Mouse (Mus musculus): ENCODE results near the gene Tubb4a. TPM values are rescaled to one million over a fixed set of nuclear protein-coding genes. Genes with fewer than 3 reads are reported as not detected.

The Tubb4a gene
- polyA plus RNA-seq, 1 experiment: 1.7 TPM

- Histone ChIP-seq H3K4me1 (ENCODE audit: control insufficient read depth, insufficient read depth, insufficient read length) (peaks cover 6% of the 10 kb centered on the region; the same call in 1 of the 2 replicates), H3K4me3 (ENCODE audit: extremely low read depth, insufficient read depth, insufficient read length) (no peak overlapping the region), H3K27me3 (ENCODE audit: control insufficient read depth, insufficient read depth, low read length) (no peaks in the 10 kb centered on the region), H3K27ac (ENCODE audit: insufficient read depth, low read length) (no peak overlapping the region), H3K36me3 (ENCODE audit: control insufficient read depth, insufficient read depth, low read length) (peaks cover 42% of the 10 kb centered on the region)
- no peak for TF ChIP-seq CTCF (IDR thresholded peaks at IDR 0.05; ENCODE audit: extremely low read depth, insufficient read depth, insufficient read length, insufficient replicate concordance)
- no peak for TF ChIP-seq POLR2A (IDR thresholded peaks at IDR 0.05; ENCODE audit: low read depth, low read length)
- DNase-seq (ENCODE audit: low read depth in 1 of 2, low spot score in 2 of 2): no peak
- 81% methylated on average over 11 of the region's 11 CpGs for WGBS
These were observed 16.9 kb downstream of the Tubb4a start for GRCm38 (mm10) chr17:57070699-57071098.

- H3K36me3 ChIP-seq (ENCODE audit: control insufficient read depth, insufficient read depth, low read length): peaks cover 42% of the 10 kb centered on the region
- no peak overlapping the region for H3K27ac ChIP-seq (ENCODE audit: insufficient read depth, low read length)
- H3K4me1 ChIP-seq (ENCODE audit: control insufficient read depth, insufficient read depth, insufficient read length): peaks cover 6% of the 10 kb centered on the region; the same call in 1 of the 2 replicates
- H3K27me3 ChIP-seq (ENCODE audit: control insufficient read depth, insufficient read depth, low read length): no peaks in the 10 kb centered on the region
- DNase-seq (ENCODE audit: low read depth in 1 of 2, low spot score in 2 of 2): no peak
- no peak for TF ChIP-seq CTCF (IDR thresholded peaks at IDR 0.05; ENCODE audit: extremely low read depth, insufficient read depth, insufficient read length, insufficient replicate concordance)
- no peak for TF ChIP-seq POLR2A (IDR thresholded peaks at IDR 0.05; ENCODE audit: low read depth, low read length)
- WGBS: 60% methylated on average over 9 of the region's 9 CpGs
- H3K4me3 ChIP-seq (ENCODE audit: extremely low read depth, insufficient read depth, insufficient read length): no peak overlapping the region
These were observed 17.3 kb downstream of the Tubb4a start for GRCm38 (mm10) chr17:57070272-57070671.

- TF ChIP-seq CTCF (IDR thresholded peaks at IDR 0.05; ENCODE audit: extremely low read depth, insufficient read depth, insufficient read length, insufficient replicate concordance) (no peak), POLR2A (IDR thresholded peaks at IDR 0.05; ENCODE audit: low read depth, low read length) (no peak)
- Histone ChIP-seq H3K27me3 (ENCODE audit: control insufficient read depth, insufficient read depth, low read length) (0 out of 2 replicates have a peak, but pooled peaks cover 1% of the 10 kb centered on the region), H3K27ac (ENCODE audit: insufficient read depth, low read length) (no peak overlapping the region), H3K4me1 (ENCODE audit: control insufficient read depth, insufficient read depth, insufficient read length) (peaks cover 5% of the 10 kb centered on the region; the same call in 1 of the 2 replicates), H3K4me3 (ENCODE audit: extremely low read depth, insufficient read depth, insufficient read length) (no peak overlapping the region), H3K36me3 (ENCODE audit: control insufficient read depth, insufficient read depth, low read length) (peaks cover 33% of the 10 kb centered on the region)
- 78% methylated on average over 5 of the region's 5 CpGs for WGBS
- DNase-seq (ENCODE audit: low read depth in 1 of 2, low spot score in 2 of 2): no peak
These were observed 20.7 kb downstream of the Tubb4a start for GRCm38 (mm10) chr17:57066908-57067307.

- TF ChIP-seq CTCF (IDR thresholded peaks at IDR 0.05; ENCODE audit: extremely low read depth, insufficient read depth, insufficient read length, insufficient replicate concordance): no peak
- TF ChIP-seq POLR2A (IDR thresholded peaks at IDR 0.05; ENCODE audit: low read depth, low read length): no peak
- H3K36me3 ChIP-seq (ENCODE audit: control insufficient read depth, insufficient read depth, low read length): peaks cover 10% of the 10 kb centered on the region
- H3K27ac ChIP-seq (ENCODE audit: insufficient read depth, low read length): no peak overlapping the region
- H3K4me1 ChIP-seq (ENCODE audit: control insufficient read depth, insufficient read depth, insufficient read length): peaks cover 18% of the 10 kb centered on the region; the same call in 1 of the 2 replicates
- 0 out of 2 replicates have a peak, but pooled peaks cover 2% of the 10 kb centered on the region for H3K27me3 ChIP-seq (ENCODE audit: control insufficient read depth, insufficient read depth, low read length)
- H3K4me3 ChIP-seq (ENCODE audit: extremely low read depth, insufficient read depth, insufficient read length): no peak overlapping the region
- no peak for DNase-seq (ENCODE audit: low read depth in 1 of 2, low spot score in 2 of 2)
- WGBS: 75% methylated on average over 8 of the region's 8 CpGs
These were observed 24.6 kb downstream of the Tubb4a start for GRCm38 (mm10) chr17:57063031-57063430.

- no peak for DNase-seq (ENCODE audit: low read depth in 1 of 2, low spot score in 2 of 2)
- 19% methylated on average over 22 of the region's 22 CpGs for WGBS
- 0 out of 2 replicates have a peak, but pooled peaks cover 2% of the 10 kb centered on the region for H3K27me3 ChIP-seq (ENCODE audit: control insufficient read depth, insufficient read depth, low read length)
- peaks cover 10% of the 10 kb centered on the region for H3K36me3 ChIP-seq (ENCODE audit: control insufficient read depth, insufficient read depth, low read length)
- H3K4me3 ChIP-seq (ENCODE audit: extremely low read depth, insufficient read depth, insufficient read length): peak overlapping the region; percentile 50; the same call in 1 of the 2 replicates
- peaks cover 18% of the 10 kb centered on the region; the same call in 1 of the 2 replicates for H3K4me1 ChIP-seq (ENCODE audit: control insufficient read depth, insufficient read depth, insufficient read length)
- TF ChIP-seq CTCF (IDR thresholded peaks at IDR 0.05; ENCODE audit: extremely low read depth, insufficient read depth, insufficient read length, insufficient replicate concordance): no peak
- TF ChIP-seq POLR2A (IDR thresholded peaks at IDR 0.05; ENCODE audit: low read depth, low read length): no peak
- no peak overlapping the region for H3K27ac ChIP-seq (ENCODE audit: insufficient read depth, low read length)
These were observed 25.0 kb downstream of the Tubb4a start for GRCm38 (mm10) chr17:57062548-57062947.

GRCm38 (mm10) chr17:57062011-57062521 lies 25.5 kb downstream of the Tubb4a start:
- DNase-seq (ENCODE audit: low read depth in 1 of 2, low spot score in 2 of 2): peak in 1 of 2 experiments; percentile 54
- 2% methylated on average over 39 of the region's 39 CpGs for WGBS
- H3K4me1 ChIP-seq (ENCODE audit: control insufficient read depth, insufficient read depth, insufficient read length): peaks cover 18% of the 10 kb centered on the region; the same call in 1 of the 2 replicates

GRCm38 (mm10) chr17:57061069-57061468 lies 26.5 kb downstream of the Tubb4a start:
- Histone ChIP-seq H3K36me3 (ENCODE audit: control insufficient read depth, insufficient read depth, low read length) (0 out of 2 replicates have a peak, but pooled peaks cover 1% of the 10 kb centered on the region), H3K4me1 (ENCODE audit: control insufficient read depth, insufficient read depth, insufficient read length) (peaks cover 18% of the 10 kb centered on the region; the same call in 1 of the 2 replicates), H3K27ac (ENCODE audit: insufficient read depth, low read length) (no peak overlapping the region; the same call in 1 of the 2 replicates), H3K27me3 (ENCODE audit: control insufficient read depth, insufficient read depth, low read length) (0 out of 2 replicates have a peak, but pooled peaks cover 2% of the 10 kb centered on the region), H3K4me3 (ENCODE audit: extremely low read depth, insufficient read depth, insufficient read length) (no peak overlapping the region)
- WGBS: 35% methylated on average over 10 of the region's 10 CpGs
- no peak for DNase-seq (ENCODE audit: low read depth in 1 of 2, low spot score in 2 of 2)
- TF ChIP-seq CTCF (IDR thresholded peaks at IDR 0.05; ENCODE audit: extremely low read depth, insufficient read depth, insufficient read length, insufficient replicate concordance) (no peak), POLR2A (IDR thresholded peaks at IDR 0.05; ENCODE audit: low read depth, low read length) (no peak)

More at GRCm38 (mm10) chr17:57062011-57062521, 25.5 kb downstream of the Tubb4a start:
- Histone ChIP-seq H3K36me3 (ENCODE audit: control insufficient read depth, insufficient read depth, low read length) (peaks cover 6% of the 10 kb centered on the region), H3K27me3 (ENCODE audit: control insufficient read depth, insufficient read depth, low read length) (0 out of 2 replicates have a peak, but pooled peaks cover 2% of the 10 kb centered on the region), H3K4me3 (ENCODE audit: extremely low read depth, insufficient read depth, insufficient read length) (peak overlapping the region; percentile 50; the same call in 1 of the 2 replicates), H3K27ac (ENCODE audit: insufficient read depth, low read length) (no peak overlapping the region)
- no peak for TF ChIP-seq POLR2A (IDR thresholded peaks at IDR 0.05; ENCODE audit: low read depth, low read length)
- no peak for TF ChIP-seq CTCF (IDR thresholded peaks at IDR 0.05; ENCODE audit: extremely low read depth, insufficient read depth, insufficient read length, insufficient replicate concordance)
